Mouse (Mus musculus) kidney, adult 2 months (tissue): Measurements from ENCODE around the gene Flvcr2. TPM values are rescaled to one million over a fixed set of nuclear protein-coding genes. Genes with fewer than 3 reads are reported as not detected.

Source experiments
- DNase-seq: peaks from one replicate; pipeline ENCODE4 v3.0.0; 2021
- H3K27ac ChIP-seq: fragments of 200-500 bp; 2 replicates; pipeline ENCODE4 v1.5.1; 2012; ENCODE audit warnings: low read depth, low read length, control low read depth, inconsistent platforms; ENCODE audit not compliant: insufficient read depth
- H3K27me3 ChIP-seq: fragments of 200-500 bp; replicated peaks from 2 replicates; pipeline ENCODE4 v1.6.1; 2012; ENCODE audit warnings: mild to moderate bottlenecking, moderate library complexity, low read length, inconsistent platforms; ENCODE audit not compliant: control insufficient read depth, insufficient read depth
- H3K36me3 ChIP-seq: fragments of 200-500 bp; 2 replicates; pipeline ENCODE4 v1.6.1; 2012; ENCODE audit warnings: mild to moderate bottlenecking, moderate library complexity, low read length, inconsistent platforms; ENCODE audit not compliant: control insufficient read depth, insufficient read depth
- H3K4me1 ChIP-seq: fragments of 200-500 bp; 2 replicates; pipeline ENCODE4 v1.6.1; 2011; ENCODE audit warnings: low read length; ENCODE audit not compliant: control insufficient read depth, insufficient read depth
- H3K4me3 ChIP-seq: fragments of 200-500 bp; 2 replicates; pipeline ENCODE4 v1.5.1; 2011; ENCODE audit warnings: mild to moderate bottlenecking, low read depth, low read length, control low read depth; ENCODE audit not compliant: insufficient read depth
- CTCF ChIP-seq: fragments of 200-500 bp; conservative IDR thresholded peaks from 2 replicates; pipeline ENCODE4 v1.5.1; 2011; ENCODE audit warnings: low read depth, mild to moderate bottlenecking, control low read depth, low read length, moderate library complexity, mixed read lengths; ENCODE audit not compliant: insufficient read depth, insufficient read length
- POLR2A ChIP-seq: fragments of 200-500 bp; IDR thresholded peaks from one replicate; pipeline ENCODE4 v1.6.1; 2011; ENCODE audit warnings: low read depth, low read length, control low read depth
- WGBS: fragments of 180-500 bp; shearing (Covaris S2); methylation state at CpG from one replicate; pipeline ENCODE4 v1.1.7; 2018; 5-methylcytosine and 5-hydroxymethylcytosine counted together
- polyA plus RNA-seq: library from polyadenylated mRNA; depleted of rRNA; stranded (reverse); fragments of >200 nt; gene quantifications from 2 replicates; pipeline ENCODE4 v1.2.3, GENCODE M21; 2012

The Flvcr2 gene
- polyA plus RNA-seq, 1 experiment, result 23.1 TPM

DNA sequence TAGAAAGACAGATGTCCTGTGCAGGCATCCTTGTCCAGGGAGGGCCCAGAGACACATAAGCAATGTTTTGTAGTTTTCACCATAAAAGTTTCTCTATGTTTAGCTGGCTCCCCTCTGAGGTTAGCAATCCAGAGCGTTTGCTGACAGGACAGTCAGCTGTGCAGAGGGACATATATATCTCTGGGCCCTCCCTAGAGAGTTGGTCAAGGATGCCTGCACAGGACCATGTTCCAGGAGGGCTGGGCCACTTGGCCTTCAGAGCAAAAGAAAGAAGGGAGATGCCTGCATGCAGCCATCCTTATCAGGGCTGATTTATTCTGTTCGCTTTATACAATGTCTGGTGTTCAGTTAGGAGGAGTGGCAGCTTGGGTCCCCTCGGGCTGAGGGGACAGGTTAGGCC, 10.1 kb downstream of the Flvcr2 start:
- H3K36me3 ChIP-seq, result no peaks in the 10 kb centered on the region
- 56% methylated on average over 3 of the region's 3 CpGs for WGBS
- no peak overlapping the region for H3K4me3 ChIP-seq
- no peak overlapping the region for H3K27ac ChIP-seq
- no peak for DNase-seq
- no peaks in the 10 kb centered on the region for H3K27me3 ChIP-seq
- peaks cover 14% of the 10 kb centered on the region; the same call in 1 of the 2 replicates for H3K4me1 ChIP-seq
- TF ChIP-seq POLR2A, result no peak
- no peak for TF ChIP-seq CTCF

DNA sequence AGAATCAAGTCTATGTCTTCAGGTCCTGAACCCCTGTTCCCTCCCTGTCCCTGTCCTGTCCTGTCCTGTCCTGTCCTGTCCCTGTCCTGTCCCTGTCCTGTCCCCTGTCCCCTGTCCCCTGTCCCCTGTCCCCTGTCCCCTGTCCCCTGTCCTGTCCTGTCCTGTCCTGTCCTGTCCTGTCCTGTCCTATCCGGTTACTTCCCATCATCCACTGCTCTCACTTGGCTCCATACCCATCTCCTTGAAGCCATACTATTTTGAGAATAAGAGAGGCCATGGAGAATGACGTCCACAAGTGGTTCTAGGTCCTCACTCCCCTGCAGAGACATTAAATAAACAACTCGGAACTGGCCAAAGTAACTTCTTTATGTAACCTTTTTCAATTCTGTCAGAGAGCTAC, 10.7 kb downstream of the Flvcr2 start:
- no peaks in the 10 kb centered on the region for H3K27me3 ChIP-seq
- no peak overlapping the region for H3K27ac ChIP-seq
- TF ChIP-seq POLR2A, result no peak
- DNase-seq, result no peak
- peaks cover 17% of the 10 kb centered on the region; the same call in 1 of the 2 replicates for H3K4me1 ChIP-seq
- no peak overlapping the region for H3K4me3 ChIP-seq
- no peaks in the 10 kb centered on the region for H3K36me3 ChIP-seq
- 65% methylated on average over 3 of the region's 3 CpGs for WGBS

DNA sequence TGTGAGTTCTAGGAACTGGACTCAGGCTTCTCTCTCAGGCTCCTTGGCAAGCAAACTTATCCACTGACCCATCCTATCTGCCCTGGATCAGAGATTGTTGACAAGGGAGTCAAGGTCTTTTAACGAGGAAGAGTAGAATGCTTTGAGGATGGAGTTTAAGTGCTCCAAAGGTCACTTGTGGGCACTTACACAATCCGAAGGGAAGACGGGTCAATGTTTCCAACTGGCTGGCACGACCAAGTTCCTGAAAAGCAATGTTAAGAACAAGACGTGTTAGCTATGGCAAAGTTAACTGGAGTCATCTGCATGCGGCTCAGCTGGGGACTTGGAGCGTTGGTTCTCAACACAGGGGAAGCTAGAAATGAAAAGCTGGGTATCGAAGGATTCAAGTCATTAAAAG, 12.4 kb downstream of the Flvcr2 start:
- no peaks in the 10 kb centered on the region for H3K27me3 ChIP-seq
- H3K27ac ChIP-seq, result no peak overlapping the region
- TF ChIP-seq CTCF, result no peak
- no peak for TF ChIP-seq POLR2A
- peaks cover 15% of the 10 kb centered on the region; the same call in 1 of the 2 replicates for H3K4me1 ChIP-seq
- peak; percentile 88 for DNase-seq
- 38% methylated on average over 8 of the region's 8 CpGs for WGBS
- no peak overlapping the region for H3K4me3 ChIP-seq
- H3K36me3 ChIP-seq, result no peaks in the 10 kb centered on the region

DNA sequence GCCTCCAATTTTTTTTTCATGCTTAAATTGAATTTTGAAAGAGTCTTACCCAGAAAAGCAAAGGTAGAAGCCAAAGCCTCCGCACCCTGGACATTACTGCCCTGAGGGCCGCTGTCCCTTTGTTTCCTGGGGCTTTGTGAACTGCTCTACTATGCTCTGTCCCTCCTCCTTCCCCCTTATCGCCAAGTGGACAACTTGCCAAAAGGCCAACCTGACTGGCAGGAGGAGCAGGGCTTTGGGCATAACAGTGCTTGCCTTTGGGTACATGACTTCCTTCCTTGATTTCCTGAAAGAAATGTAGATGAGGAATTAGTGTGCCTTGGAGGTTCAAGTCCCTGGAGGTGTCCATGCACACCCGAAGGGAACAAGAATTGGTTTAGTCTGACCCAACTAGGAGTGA, 15.1 kb downstream of the Flvcr2 start:
- no peak for TF ChIP-seq CTCF
- TF ChIP-seq POLR2A, result no peak
- DNase-seq, result peak; percentile 35
- no peaks in the 10 kb centered on the region for H3K27me3 ChIP-seq
- no peaks in the 10 kb centered on the region for H3K36me3 ChIP-seq
- 52% methylated on average over 4 of the region's 4 CpGs for WGBS
- no peak overlapping the region for H3K4me3 ChIP-seq
- H3K27ac ChIP-seq, result no peak overlapping the region
- H3K4me1 ChIP-seq, result peaks cover 15% of the 10 kb centered on the region; the same call in 1 of the 2 replicates

DNA sequence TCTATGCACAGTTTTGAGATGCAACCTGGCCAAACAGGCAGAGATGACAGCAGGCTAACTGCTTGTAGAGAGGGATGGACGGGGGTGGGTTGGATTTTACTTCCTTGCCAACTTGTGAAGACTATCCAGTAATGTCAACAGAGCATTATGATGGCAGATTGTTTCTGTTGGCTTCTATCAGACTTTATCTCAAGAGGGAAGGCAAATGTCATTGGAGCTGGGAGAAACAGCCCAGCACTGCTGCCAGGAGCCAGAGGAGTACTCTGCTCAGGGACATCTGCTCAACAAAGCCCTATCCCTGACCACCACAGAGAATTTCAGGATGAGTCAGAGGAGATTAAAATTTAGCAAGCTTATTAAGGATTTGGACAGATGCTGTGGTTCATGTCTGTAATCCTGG, 18.3 kb downstream of the Flvcr2 start:
- no peak overlapping the region for H3K27ac ChIP-seq
- no peak for TF ChIP-seq CTCF
- no peak for TF ChIP-seq POLR2A
- no peaks in the 10 kb centered on the region for H3K27me3 ChIP-seq
- peaks cover 5% of the 10 kb centered on the region; the same call in 1 of the 2 replicates for H3K4me1 ChIP-seq
- 78% methylated on average over 1 of the region's 1 CpGs for WGBS
- H3K36me3 ChIP-seq, result no peaks in the 10 kb centered on the region
- no peak for DNase-seq
- H3K4me3 ChIP-seq, result no peak overlapping the region

DNA sequence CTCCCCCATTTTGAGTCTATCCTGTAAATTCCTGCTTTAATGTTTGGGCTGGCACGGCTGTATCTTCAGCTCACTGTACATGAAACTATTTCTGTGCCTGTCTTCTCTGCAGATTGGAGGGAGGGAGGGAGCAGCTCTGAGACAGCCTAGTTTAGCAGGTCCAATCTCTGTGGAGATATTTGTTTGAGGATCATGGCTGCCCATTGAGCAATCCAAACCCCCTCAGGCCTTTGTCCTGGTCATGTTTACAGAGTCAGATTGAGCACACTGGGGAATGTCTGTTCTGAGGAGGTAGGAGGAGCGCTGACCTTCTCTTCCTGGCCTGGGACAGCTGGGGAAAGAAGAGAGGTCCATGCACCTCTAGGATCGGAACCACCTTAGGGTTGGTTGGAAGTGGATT, 19.9 kb downstream of the Flvcr2 start:
- Histone ChIP-seq H3K27me3 (no peaks in the 10 kb centered on the region), H3K4me3 (no peak overlapping the region), H3K27ac (no peak overlapping the region), H3K36me3 (no peaks in the 10 kb centered on the region), H3K4me1 (peaks cover 5% of the 10 kb centered on the region; the same call in 1 of the 2 replicates)
- 83% methylated on average over 3 of the region's 3 CpGs for WGBS
- TF ChIP-seq POLR2A, result no peak
- no peak for TF ChIP-seq CTCF
- DNase-seq, result no peak

DNA sequence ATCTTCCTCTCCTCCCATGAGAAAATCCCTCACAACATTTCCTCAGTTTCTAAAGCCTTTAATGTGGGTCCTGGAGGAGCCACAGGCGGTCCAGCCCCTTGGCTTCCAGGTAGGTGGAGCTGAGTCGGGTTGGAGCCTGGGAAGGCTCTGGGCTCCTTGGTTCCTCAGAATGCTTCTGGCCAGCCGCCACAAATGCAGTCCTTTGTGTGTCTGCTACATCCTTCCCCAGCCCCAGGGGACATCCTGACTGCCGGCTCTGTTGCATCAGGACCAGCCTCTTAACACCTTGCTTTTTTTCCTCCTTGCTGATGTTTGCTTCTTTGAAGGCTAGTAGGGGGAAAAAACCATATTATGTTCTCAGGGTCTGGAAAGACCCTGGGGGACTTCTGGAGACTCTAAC, 21.4 kb downstream of the Flvcr2 start:
- 76% methylated on average over 4 of the region's 4 CpGs for WGBS
- no peak for TF ChIP-seq POLR2A
- no peak for TF ChIP-seq CTCF
- H3K27me3 ChIP-seq, result no peaks in the 10 kb centered on the region

DNA sequence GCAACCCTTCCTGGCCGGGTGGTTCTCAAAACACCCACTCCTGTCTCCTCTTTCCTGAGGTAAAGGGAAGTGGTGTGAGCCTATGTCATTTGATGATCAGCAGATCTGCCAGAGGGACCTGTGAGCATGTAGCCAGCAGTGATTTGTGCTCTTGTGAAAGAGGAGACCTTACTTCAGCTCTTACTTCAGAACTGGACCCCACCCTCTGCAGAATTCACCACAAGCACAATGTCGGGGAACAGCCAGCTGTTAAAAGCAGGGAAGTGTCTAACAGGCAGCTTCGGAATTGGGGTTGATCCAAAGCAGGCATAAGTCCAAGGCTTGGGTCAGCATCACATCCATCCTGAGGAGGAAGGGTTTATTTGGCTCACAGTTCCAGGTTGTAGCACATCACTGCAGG, 25.0 kb downstream of the Flvcr2 start:
- no peaks in the 10 kb centered on the region for H3K27me3 ChIP-seq
- no peaks in the 10 kb centered on the region for H3K4me1 ChIP-seq
- H3K36me3 ChIP-seq, result no peaks in the 10 kb centered on the region
- H3K27ac ChIP-seq, result no peak overlapping the region
- DNase-seq, result peak; percentile 33
- WGBS, result 40% methylated on average over 3 of the region's 3 CpGs
- no peak overlapping the region for H3K4me3 ChIP-seq
- TF ChIP-seq CTCF, result no peak
- TF ChIP-seq POLR2A, result no peak

More for the DNA sequence above, 21.4 kb downstream of the Flvcr2 start:
- no peak for DNase-seq
- Histone ChIP-seq H3K4me3 (no peak overlapping the region), H3K4me1 (no peaks in the 10 kb centered on the region), H3K27ac (no peak overlapping the region), H3K36me3 (no peaks in the 10 kb centered on the region)
